Mouse (Mus musculus): ENCODE data around the gene Irak3.

GRCm38 (mm10) chr10:120182887-120183286 is 19.0 kb downstream of the Irak3 start:
- TF ChIP-seq CTCF (IDR thresholded peaks at IDR 0.05; ENCODE audit: extremely low read depth, insufficient read depth, insufficient read length, insufficient replicate concordance) (peak; percentile 13; the same call in 1 of the 2 replicates), POLR2A (IDR thresholded peaks at IDR 0.05; ENCODE audit: low read depth, low read length) (no peak)

All from spleen, adult 2 months (tissue).